Mouse (Mus musculus) E14TG2a.4 (cell line): Measurements from ENCODE around the gene Cpne8.

Source experiments
- CTCF ChIP-seq: conservative IDR thresholded peaks from 2 replicates; pipeline ENCODE4 v1.5.1; 2014; ENCODE audit warnings: low read length
- NANOG ChIP-seq: IDR thresholded peaks from 2 replicates; pipeline ENCODE4 v1.6.1; 2014; ENCODE audit warnings: borderline replicate concordance, low read length, mixed read lengths

GRCm38 (mm10) chr15:90658053-90658452 lies 21.2 kb downstream of the Cpne8 start:
- TF ChIP-seq CTCF: no peak
- TF ChIP-seq NANOG: no peak
